ENCODE assay signal across 19 mouse cellular contexts in genomic region chr2:79235767-79236487, GRCm38 (mm10). TPM values are rescaled to one million over a fixed set of nuclear protein-coding genes. Genes with fewer than 3 reads are reported as not detected.
DNase-seq lines count a peak whose midpoint lies in the region; ATAC-seq and TF ChIP-seq lines count a peak whose summit lies in the region.
"Had no signal": no experiment of that assay in that cellular context is flagged by ENCODE, and none has a peak within 500 bp of the region (broad histone marks: within the 10 kb centered on the region; RNA-seq: fewer than 3 reads in every experiment).

No protein-coding gene starts in this region.

- no peak overlapping the region for H3K9ac ChIP-seq in liver, embryonic 11.5 days (ENCODE audit: low read depth, low read length)
- no peak overlapping the region for H3K9ac ChIP-seq in liver, postnatal 0 days (replicated peaks)
- no peak overlapping the region for H3K9ac ChIP-seq in liver, embryonic 13.5 days
- H3K9ac ChIP-seq: forebrain, embryonic 15.5 days; heart, embryonic 15.5 days; hindbrain, embryonic 15.5 days had no signal

- 63% methylated on average over 8 of the region's 8 CpGs for WGBS in liver, embryonic 11.5 days
- WGBS in liver, postnatal 0 days (ENCODE audit: insufficient replicate concordance): 61% methylated on average over 8 of the region's 8 CpGs
- 35% methylated on average over 8 of the region's 8 CpGs for WGBS in liver, embryonic 13.5 days (ENCODE audit: insufficient replicate concordance)

- H3K4me3 ChIP-seq in liver, embryonic 11.5 days (ENCODE audit: low read depth, low read length): no peak overlapping the region
- H3K4me3 ChIP-seq in liver, postnatal 0 days (ENCODE audit: low read depth, low read length): no peak overlapping the region
- H3K4me3 ChIP-seq in liver, embryonic 13.5 days (replicated peaks): no peak overlapping the region
- H3K4me3 ChIP-seq: embryonic facial prominence, embryonic 10.5 days; forebrain, embryonic 15.5 days; heart, embryonic 15.5 days; hindbrain, embryonic 15.5 days had no signal

- H3K4me2 ChIP-seq in liver, embryonic 11.5 days: no peak overlapping the region
- no peak overlapping the region for H3K4me2 ChIP-seq in liver, postnatal 0 days (ENCODE audit: low read depth, low read length)
- H3K4me2 ChIP-seq in liver, embryonic 13.5 days: no peak overlapping the region
- H3K4me2 ChIP-seq: forebrain, embryonic 15.5 days; heart, embryonic 11.5 days; heart, embryonic 15.5 days; hindbrain, embryonic 15.5 days had no signal

- H3K4me1 ChIP-seq in liver, embryonic 11.5 days (replicated peaks; ENCODE audit: control insufficient read depth, insufficient read depth, low read length): 0 out of 2 replicates have a peak, but pooled peaks cover 4% of the 10 kb centered on the region
- no peaks in the 10 kb centered on the region for H3K4me1 ChIP-seq in liver, postnatal 0 days (ENCODE audit: insufficient read depth)
- peaks cover 14% of the 10 kb centered on the region for H3K4me1 ChIP-seq in liver, embryonic 13.5 days (replicated peaks)
- H3K4me1 ChIP-seq: embryonic facial prominence, embryonic 10.5 days; forebrain, embryonic 15.5 days; heart, embryonic 15.5 days; hindbrain, embryonic 15.5 days had no signal

- no peaks in the 10 kb centered on the region for H3K36me3 ChIP-seq in liver, embryonic 11.5 days (ENCODE audit: control insufficient read depth, insufficient read depth, low read length)
- H3K36me3 ChIP-seq in liver, postnatal 0 days (replicated peaks; ENCODE audit: insufficient read depth, low read length): no peaks in the 10 kb centered on the region
- no peaks in the 10 kb centered on the region for H3K36me3 ChIP-seq in liver, embryonic 13.5 days
- H3K36me3 ChIP-seq: embryonic facial prominence, embryonic 10.5 days; forebrain, embryonic 15.5 days; heart, embryonic 15.5 days; hindbrain, embryonic 15.5 days had no signal

- TF ChIP-seq EP300 in liver, postnatal 0 days (IDR thresholded peaks at IDR 0.05; ENCODE audit: low read depth): no peak

- no peaks in the 10 kb centered on the region for H3K9me3 ChIP-seq in liver, embryonic 11.5 days (ENCODE audit: control insufficient read depth, low read length)
- no peaks in the 10 kb centered on the region for H3K9me3 ChIP-seq in liver, postnatal 0 days (ENCODE audit: low read length)
- H3K9me3 ChIP-seq in liver, embryonic 13.5 days (replicated peaks): no peaks in the 10 kb centered on the region
- H3K9me3 ChIP-seq: embryonic facial prominence, embryonic 10.5 days; forebrain, embryonic 15.5 days; heart, embryonic 15.5 days; hindbrain, embryonic 15.5 days had no signal

- no peak overlapping the region for H3K27ac ChIP-seq in liver, embryonic 11.5 days (ENCODE audit: low read depth, low read length)
- no peak overlapping the region for H3K27ac ChIP-seq in liver, postnatal 0 days (ENCODE audit: low read depth)
- H3K27ac ChIP-seq in liver, embryonic 13.5 days: no peak overlapping the region
- H3K27ac ChIP-seq: embryonic facial prominence, embryonic 10.5 days; forebrain, embryonic 15.5 days; heart, embryonic 15.5 days; hindbrain, embryonic 15.5 days had no signal

- DNase-seq in liver, embryonic 11.5 days (ENCODE audit: low spot score): no peak
- no peak for DNase-seq in liver, postnatal 0 days
- peak; percentile 32 for DNase-seq in 416B (ENCODE audit: low read depth)
- no peak for DNase-seq in liver, embryonic 13.5 days
- no peak for DNase-seq in gastrocnemius, postnatal 4 days (ENCODE audit: low spot score in 2 of 2)
- no peak for DNase-seq in spleen, adult 18-20 months
- DNase-seq: adrenal gland, adult 8-10 months; adrenal gland, postnatal 36 days; cerebellum, adult 2 months; cerebellum, postnatal 10 days; gastrocnemius, postnatal 36 days; heart, adult 18-20 months; heart, postnatal 14 days had no signal

- TF ChIP-seq CTCF in liver, postnatal 0 days (IDR thresholded peaks at IDR 0.05; ENCODE audit: low read depth): no peak

- H3K27me3 ChIP-seq in liver, embryonic 11.5 days (replicated peaks; ENCODE audit: control insufficient read depth, insufficient read depth, low read length): no peaks in the 10 kb centered on the region
- H3K27me3 ChIP-seq in liver, postnatal 0 days (ENCODE audit: insufficient read depth, low read length): no peaks in the 10 kb centered on the region
- no peaks in the 10 kb centered on the region for H3K27me3 ChIP-seq in liver, embryonic 13.5 days
- H3K27me3 ChIP-seq: forebrain, embryonic 15.5 days; heart, embryonic 15.5 days; hindbrain, embryonic 15.5 days had no signal

- peak; percentile 68 for ATAC-seq in liver, embryonic 11.5 days (replicated peaks; ENCODE audit: low FRiP score)
- ATAC-seq in liver, postnatal 0 days: no peak
- ATAC-seq in liver, embryonic 13.5 days (ENCODE audit: low read depth): peak; percentile 87
- ATAC-seq in megakaryocyte progenitor cell, adult 5-6 weeks (replicated peaks; ENCODE audit: poor library complexity): peak; percentile 76
- ATAC-seq: forebrain, embryonic 15.5 days had no signal

RNA-seq across cellular contexts. Expression of gene Itga4, which starts 19.3 kb away (rescaled TPM):
- polyA plus RNA-seq in liver, embryonic 11.5 days (2014; fragmentation: Nextera tagmentation; extraction: Ambion mirVana): 35.5 and 38.9 TPM in 2 replicates
- 8.3 and 10.2 TPM in 2 replicates for polyA plus RNA-seq in liver, postnatal 0 days (2015; fragmentation: Nextera tagmentation; extraction: Ambion mirVana)
- polyA plus RNA-seq in liver, embryonic 13.5 days (2015; fragmentation: Nextera tagmentation; extraction: Ambion mirVana): 24.8 and 30.1 TPM in 2 replicates
- 111 and 140 TPM in 2 replicates for total RNA-seq in megakaryocyte progenitor cell, adult 5-6 weeks (2015)
- total RNA-seq in megakaryocyte progenitor cell, adult 5-6 weeks (2017): 80.4 and 107 TPM in 2 replicates
- total RNA-seq in gastrocnemius, postnatal 4 days (2021): 10 to 100 TPM; 12.9 to 13.4 TPM
